Mouse (Mus musculus) cerebellum, postnatal 14 days (tissue): ENCODE measurements around the gene Gm904.
"Not testable (repeated sequence)": the region's sequence is repeated elsewhere in the genome, so short reads cannot be mapped to it uniquely, and the experiment has no call there.

Experiments
- DNase-seq, 2 experiments: peaks; one replicate each; pipeline ENCODE4 v3.0.0; 2021; ENCODE audit warnings: mixed read lengths in 2 of 2

Gm904 gene

DNA sequence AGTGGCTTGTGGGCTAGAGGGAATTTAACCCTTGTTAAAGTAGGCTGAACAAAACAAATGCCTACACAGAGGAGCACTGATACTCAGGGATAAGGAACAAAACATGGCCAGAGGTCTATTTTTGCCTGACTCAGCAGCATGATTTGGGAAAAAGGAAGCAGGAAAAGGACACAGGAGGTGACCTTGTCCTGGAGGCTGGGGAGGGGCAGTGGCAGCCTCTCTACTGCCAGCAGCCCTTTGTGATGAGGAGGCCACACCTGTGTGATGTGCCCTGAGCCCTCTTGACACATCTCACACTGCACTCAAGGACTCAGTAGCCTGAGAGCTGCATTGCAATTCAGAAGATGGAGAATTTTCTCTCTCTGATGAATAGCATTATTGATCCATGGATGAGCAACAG, at the start of gene Gm904:
TSS of gene Gm904 (plus strand) at position 301 of the 400 bp plus-strand sequence.
- DNase-seq: not testable (repeated sequence)

DNA sequence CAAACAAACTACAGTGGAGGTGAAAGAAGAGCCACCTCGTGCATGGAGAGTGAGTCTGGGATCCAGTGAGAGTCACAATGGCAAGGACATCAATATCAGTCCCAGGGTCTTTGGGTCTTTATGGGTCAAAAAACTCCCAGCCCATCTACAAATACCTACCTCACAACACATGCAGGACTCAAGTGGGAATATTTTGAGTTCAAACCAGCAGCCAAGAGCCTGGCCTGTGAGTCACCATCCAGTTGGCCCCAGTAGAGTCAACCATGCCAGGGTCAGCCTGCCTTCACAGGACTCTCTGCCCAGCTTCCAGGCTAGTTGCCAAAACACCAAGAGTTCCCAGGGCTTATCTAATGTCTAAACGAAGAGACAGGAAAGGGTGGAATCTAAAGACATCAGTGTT, 5.7 kb downstream of the Gm904 start:
- not testable (repeated sequence) for DNase-seq
